Comparison of ENCODE assay signal across 8 mouse cellular contexts in genomic region chr12:38780006-38780954, GRCm38 (mm10). TPM values are rescaled to one million over a fixed set of nuclear protein-coding genes. Genes with fewer than 3 reads are reported as not detected.
DNase-seq lines count a peak whose midpoint lies in the region.

No protein-coding gene starts in this region.

- H3K27ac ChIP-seq in hindbrain, embryonic 10.5 days: peak overlapping the region; percentile 93

- peak overlapping the region; percentile 69 for H3K4me3 ChIP-seq in hindbrain, embryonic 10.5 days

- WGBS in hindbrain, embryonic 10.5 days: under 1% methylated on average over 33 of the region's 33 CpGs

- H3K36me3 ChIP-seq in hindbrain, embryonic 10.5 days: no peaks in the 10 kb centered on the region

- peaks cover 16% of the 10 kb centered on the region; the same call in 1 of the 2 replicates for H3K4me1 ChIP-seq in hindbrain, embryonic 10.5 days (replicated peaks)

- H3K27me3 ChIP-seq in hindbrain, embryonic 10.5 days (ENCODE audit: insufficient read depth, poor library complexity, severe bottlenecking): no peaks in the 10 kb centered on the region

- peak; percentile 95 for DNase-seq in R1 (ENCODE audit: low read depth, low spot score)
- peak; percentile 87 for DNase-seq in cerebellum, adult 9-10 months
- peak; percentile 43 to 62 for DNase-seq in frontal cortex, postnatal 10 days (ENCODE audit: low spot score in 2 of 2)
- peak; percentile 83 for DNase-seq in hindbrain, embryonic 10.5 days (ENCODE audit: low spot score)
- peak; percentile 65 to 75 for DNase-seq in layer of hippocampus, postnatal 10 days (ENCODE audit: low spot score in 2 of 2)
- DNase-seq in lung, postnatal 10 days: peak; percentile 83
- peak; percentile 37 for DNase-seq in ovary, postnatal 14 days (ENCODE audit: low spot score)
- DNase-seq in urinary bladder, postnatal 25 days (ENCODE audit: low spot score): peak; percentile 14

- no peaks in the 10 kb centered on the region for H3K9me3 ChIP-seq in hindbrain, embryonic 10.5 days

RNA-seq across cellular contexts. Expression of gene Etv1, which starts 1.1 kb away (rescaled TPM):
- 10.2 and 15.0 TPM in 2 replicates for polyA plus RNA-seq in hindbrain, embryonic 10.5 days (2016; fragmentation: Nextera tagmentation; extraction: Ambion mirVana)
- 10 to 100 TPM; 72.6 to 74.9 TPM for total RNA-seq in layer of hippocampus, postnatal 10 days (2021)

Comparison
In these comparisons a context has a peak if more than half of its experiments do, and no peak if none do; other contexts are left out.
1. Peak in every context shown above with its lines: DNase-seq, H3K4me3 ChIP-seq and H3K27ac ChIP-seq.
2. DNase-seq: peak in every context shown above with its lines; median percentile 95 in R1; 87 in cerebellum, adult 9-10 months; 83 in hindbrain, embryonic 10.5 days; 83 in lung, postnatal 10 days; 70 in layer of hippocampus, postnatal 10 days; 52 in frontal cortex, postnatal 10 days; 37 in ovary, postnatal 14 days; 14 in urinary bladder, postnatal 25 days.